Mouse (Mus musculus) megakaryocyte, embryonic 14.5 days (primary cell): ENCODE data around the gene Mrps34.

Experiments used
- FLI1 ChIP-seq: IDR thresholded peaks from 2 replicates; pipeline ENCODE4 v1.6.1; 2012; ENCODE audit warnings: low read length, inconsistent platforms, mixed read lengths
- GATA1 ChIP-seq: IDR thresholded peaks from 3 replicates; pipeline ENCODE4 v1.6.1; 2012; ENCODE audit warnings: mixed read lengths, low read length, inconsistent platforms, borderline replicate concordance

- no peak for TF ChIP-seq FLI1
- TF ChIP-seq GATA1 = no peak
Measured at GRCm38 (mm10) chr17:24848600-24849031, 46.3 kb upstream of the Mrps34 start.
